Mouse (Mus musculus) testis, adult 2 months (tissue): ENCODE results near the gene Ift52. TPM values are rescaled to one million over a fixed set of nuclear protein-coding genes. Genes with fewer than 3 reads are reported as not detected.

Source experiments
- H3K27ac ChIP-seq: fragments of 200-500 bp; 2 replicates; pipeline ENCODE4 v1.5.1; 2012; ENCODE audit warnings: low read depth, low read length; ENCODE audit not compliant: control insufficient read depth, insufficient read depth
- H3K27me3 ChIP-seq: fragments of 200-500 bp; 2 replicates; pipeline ENCODE4 v1.6.1; 2012; ENCODE audit warnings: mild to moderate bottlenecking, low read length, moderate library complexity; ENCODE audit not compliant: control insufficient read depth, insufficient read depth
- H3K36me3 ChIP-seq: fragments of 200-500 bp; 2 replicates; pipeline ENCODE4 v1.6.1; 2012; ENCODE audit warnings: mild to moderate bottlenecking, low read length; ENCODE audit not compliant: control insufficient read depth, insufficient read depth
- H3K4me1 ChIP-seq: fragments of 200-500 bp; 2 replicates; pipeline ENCODE4 v1.6.1; 2012; ENCODE audit warnings: low read length; ENCODE audit not compliant: control insufficient read depth, insufficient read depth
- H3K4me3 ChIP-seq: fragments of 200-500 bp; 2 replicates; pipeline ENCODE4 v1.5.1; 2012; ENCODE audit warnings: low read depth, mild to moderate bottlenecking, low read length, moderate library complexity, mixed read lengths; ENCODE audit not compliant: control insufficient read depth
- CTCF ChIP-seq: fragments of 200-500 bp; IDR thresholded peaks from 2 replicates; pipeline ENCODE4 v1.5.1; 2012; ENCODE audit warnings: low read depth, mild to moderate bottlenecking, inconsistent platforms, low read length, moderate library complexity; ENCODE audit not compliant: control insufficient read depth, insufficient read depth, insufficient replicate concordance
- POLR2A ChIP-seq: fragments of 200-500 bp; IDR thresholded peaks from 2 replicates; pipeline ENCODE4 v1.6.1; 2012; ENCODE audit warnings: low read depth, mild to moderate bottlenecking, inconsistent platforms, low read length, moderate library complexity; ENCODE audit not compliant: control insufficient read depth
- polyA plus RNA-seq: library from polyadenylated mRNA; depleted of rRNA; stranded (reverse); fragments of >200 nt; gene quantifications from 2 replicates; pipeline ENCODE4 v1.2.3, GENCODE M21; 2012; rRNA removed

The Ift52 gene
- polyA plus RNA-seq, 1 experiment: 41.0 TPM

GRCm38 (mm10) chr2:163082591-163082990, 65.4 kb downstream of the Ift52 start:
- no peaks in the 10 kb centered on the region for H3K27me3 ChIP-seq
- no peak overlapping the region for H3K27ac ChIP-seq

GRCm38 (mm10) chr2:163084519-163084918, 67.4 kb downstream of the Ift52 start:
- H3K4me3 ChIP-seq: peak overlapping the region; percentile 79

More at GRCm38 (mm10) chr2:163082591-163082990, 65.4 kb downstream of the Ift52 start:
- Histone ChIP-seq H3K36me3 (no peaks in the 10 kb centered on the region), H3K4me1 (peaks cover 5% of the 10 kb centered on the region; the same call in 1 of the 2 replicates), H3K4me3 (no peak overlapping the region)
- TF ChIP-seq POLR2A (no peak), CTCF (no peak)

GRCm38 (mm10) chr2:163085047-163085446, 67.9 kb downstream of the Ift52 start:
- TF ChIP-seq CTCF (no peak), POLR2A (no peak)
- no peaks in the 10 kb centered on the region for H3K27me3 ChIP-seq
- H3K36me3 ChIP-seq: no peaks in the 10 kb centered on the region
- no peak overlapping the region for H3K27ac ChIP-seq
- peak overlapping the region; percentile 79 for H3K4me3 ChIP-seq
- H3K4me1 ChIP-seq: peaks cover 5% of the 10 kb centered on the region; the same call in 1 of the 2 replicates

More at GRCm38 (mm10) chr2:163084519-163084918, 67.4 kb downstream of the Ift52 start:
- TF ChIP-seq POLR2A (no peak), CTCF (no peak)
- Histone ChIP-seq H3K4me1 (peaks cover 5% of the 10 kb centered on the region; the same call in 1 of the 2 replicates), H3K27me3 (no peaks in the 10 kb centered on the region), H3K27ac (no peak overlapping the region), H3K36me3 (no peaks in the 10 kb centered on the region)

GRCm38 (mm10) chr2:163086561-163086960, 69.4 kb downstream of the Ift52 start:
- Histone ChIP-seq H3K27ac (peak overlapping the region; percentile 22; the same call in 1 of the 2 replicates), H3K36me3 (no peaks in the 10 kb centered on the region)
- no peak for TF ChIP-seq CTCF
- no peak for TF ChIP-seq POLR2A

GRCm38 (mm10) chr2:163087728-163088127, 70.6 kb downstream of the Ift52 start, which contains the start of gene Gtsf1l:
Gene Gtsf1l (minus strand): TSS chr2:163087855.
- Histone ChIP-seq H3K36me3 (no peaks in the 10 kb centered on the region), H3K27ac (peak within 1 kb of the TSS; percentile 51), H3K4me1 (peaks cover 5% of the 10 kb centered on the region; the same call in 1 of the 2 replicates), H3K27me3 (no peaks in the 10 kb centered on the region), H3K4me3 (peak within 1 kb of the TSS; percentile 79)
- peak; percentile 64; the same call in 1 of the 2 replicates for TF ChIP-seq POLR2A
- TF ChIP-seq CTCF: no peak

More at GRCm38 (mm10) chr2:163086561-163086960, 69.4 kb downstream of the Ift52 start:
- peak overlapping the region; percentile 79 for H3K4me3 ChIP-seq
- no peaks in the 10 kb centered on the region for H3K27me3 ChIP-seq
- H3K4me1 ChIP-seq: peaks cover 5% of the 10 kb centered on the region; the same call in 1 of the 2 replicates

- peak overlapping the region; percentile 54 for H3K4me3 ChIP-seq
- no peaks in the 10 kb centered on the region for H3K36me3 ChIP-seq
- H3K4me1 ChIP-seq: peaks cover 5% of the 10 kb centered on the region; the same call in 1 of the 2 replicates
- no peak overlapping the region for H3K27ac ChIP-seq
- TF ChIP-seq POLR2A (no peak), CTCF (no peak; the same call in 1 of the 2 replicates)
- H3K27me3 ChIP-seq: no peaks in the 10 kb centered on the region
Observed at GRCm38 (mm10) chr2:163089475-163090123, 72.4 kb downstream of the Ift52 start.

- no peaks in the 10 kb centered on the region for H3K27me3 ChIP-seq
- no peak overlapping the region for H3K4me3 ChIP-seq
- H3K4me1 ChIP-seq: no peaks in the 10 kb centered on the region
- H3K36me3 ChIP-seq: no peaks in the 10 kb centered on the region
- H3K27ac ChIP-seq: no peak overlapping the region
- TF ChIP-seq POLR2A: no peak
- TF ChIP-seq CTCF: no peak
Observed at GRCm38 (mm10) chr2:163094909-163095308, 77.8 kb downstream of the Ift52 start.

Other genes starting within 250 kb of the Ift52 start
- 65.4 and 73.5 TPM in 2 replicates for gene Srsf6, start 85.8 kb upstream of the Ift52 start, polyA plus RNA-seq
- 3.1 and 4.1 TPM in 2 replicates for gene L3mbtl1, start 73.9 kb upstream of the Ift52 start, polyA plus RNA-seq
- gene Sgk2, start 30.0 kb upstream of the Ift52 start, polyA plus RNA-seq: 0.26 and 0.58 TPM in 2 replicates
- 14.2 and 18.5 TPM in 2 replicates for gene Mybl2, start 37.3 kb downstream of the Ift52 start, polyA plus RNA-seq
- gene Gtsf1l, start 70.5 kb downstream of the Ift52 start, polyA plus RNA-seq: 676 and 742 TPM in 2 replicates
- 9.3 and 14.6 TPM in 2 replicates for gene Tox2, start 185.8 kb downstream of the Ift52 start, polyA plus RNA-seq